Mouse (Mus musculus) liver, adult (tissue): ENCODE results near the gene Chpf2.
A peak's percentile ranks its signal among the peaks of the same experiment; 100 is the strongest.

Experiments used
- GATA4 ChIP-seq: IDR thresholded peaks from 2 replicates; pipeline ENCODE4 v1.6.1; 2014; ENCODE audit warnings: mild to moderate bottlenecking, low read length; ENCODE audit not compliant: insufficient replicate concordance

Gene Chpf2

DNA sequence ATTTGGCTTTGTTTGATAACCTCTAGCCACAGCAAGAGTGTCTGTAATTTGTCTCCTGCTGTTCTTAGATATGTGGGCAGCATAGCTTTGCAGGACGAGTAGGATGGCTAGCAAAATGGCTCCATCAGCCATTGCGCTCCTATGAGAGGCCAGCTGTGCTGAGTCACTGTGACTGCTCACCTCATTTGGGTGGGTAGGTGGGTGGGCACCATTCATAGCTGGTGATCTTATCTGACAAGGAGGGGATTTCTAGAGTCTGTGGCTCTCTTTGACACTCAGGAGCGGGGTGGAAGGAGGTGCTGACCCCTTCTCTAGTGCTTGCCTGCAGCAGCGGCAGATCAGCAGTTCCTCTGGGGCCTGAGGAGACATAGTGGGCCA, 648 bp downstream of the Chpf2 start:
- no peak for TF ChIP-seq GATA4

DNA sequence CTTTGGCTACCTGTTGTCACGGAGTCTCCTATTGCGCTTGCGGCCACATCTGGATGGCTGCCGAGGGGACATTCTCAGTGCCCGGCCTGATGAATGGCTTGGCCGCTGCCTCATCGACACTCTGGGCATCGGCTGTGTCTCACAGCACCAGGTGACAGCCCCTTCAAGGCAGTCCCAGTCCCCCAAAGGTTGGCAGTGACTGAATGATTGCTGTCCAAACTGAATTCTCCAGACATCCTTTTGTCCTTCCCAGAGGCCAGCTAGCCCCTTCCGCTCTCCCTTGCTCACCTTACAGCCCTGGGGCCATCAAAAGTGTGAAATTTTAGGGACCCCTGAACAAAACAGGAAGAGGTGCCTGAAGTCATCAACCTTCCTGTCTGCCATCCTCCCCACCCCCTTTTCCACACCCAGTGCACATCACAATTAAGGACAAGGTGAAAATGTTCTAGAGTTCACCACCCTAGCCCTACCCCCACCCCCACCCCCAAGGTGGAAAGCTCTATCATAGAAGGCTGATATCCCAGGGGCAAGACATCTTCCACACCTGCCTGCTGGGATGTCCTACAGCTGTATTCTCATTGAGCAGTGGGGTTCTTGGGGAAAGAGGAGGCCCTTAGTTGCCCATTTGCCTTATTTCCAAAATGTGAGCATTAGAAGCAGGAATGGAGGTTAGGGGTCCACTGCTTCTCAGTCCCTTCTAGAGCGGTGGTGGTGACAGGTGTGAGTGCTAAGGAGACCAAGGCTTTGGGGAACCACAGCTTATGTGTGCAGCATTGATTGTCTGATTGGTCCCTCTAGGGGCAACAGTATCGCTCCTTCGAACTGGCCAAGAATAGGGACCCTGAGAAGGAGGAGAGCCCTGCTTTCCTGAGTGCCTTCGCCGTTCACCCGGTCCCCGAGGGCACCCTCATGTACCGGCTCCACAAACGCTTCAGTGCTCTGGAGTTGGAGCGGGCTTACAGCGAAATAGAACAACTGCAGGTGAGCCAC, 3.3 kb downstream of the Chpf2 start:
- no peak for TF ChIP-seq GATA4

DNA sequence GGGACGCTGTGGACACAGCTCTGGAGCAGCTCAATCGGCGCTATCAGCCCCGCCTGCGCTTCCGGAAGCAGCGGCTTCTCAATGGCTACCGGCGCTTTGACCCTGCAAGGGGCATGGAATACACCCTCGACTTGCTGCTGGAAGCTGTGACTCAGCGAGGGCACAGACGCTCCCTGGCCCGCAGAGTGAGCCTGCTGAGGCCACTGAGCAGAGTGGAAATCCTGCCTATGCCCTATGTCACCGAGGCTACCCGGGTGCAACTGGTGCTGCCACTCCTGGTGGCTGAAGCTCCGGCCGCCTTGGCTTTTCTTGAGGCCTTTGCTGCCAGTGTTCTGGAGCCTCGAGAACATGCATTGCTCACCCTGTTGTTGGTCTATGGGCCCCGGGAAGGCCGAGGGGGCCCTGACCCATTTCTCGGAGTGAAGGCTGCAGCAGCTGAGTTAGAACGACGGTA, 4.8 kb downstream of the Chpf2 start:
- TF ChIP-seq GATA4: peak; percentile 36; the same call in 1 of the 2 replicates

DNA sequence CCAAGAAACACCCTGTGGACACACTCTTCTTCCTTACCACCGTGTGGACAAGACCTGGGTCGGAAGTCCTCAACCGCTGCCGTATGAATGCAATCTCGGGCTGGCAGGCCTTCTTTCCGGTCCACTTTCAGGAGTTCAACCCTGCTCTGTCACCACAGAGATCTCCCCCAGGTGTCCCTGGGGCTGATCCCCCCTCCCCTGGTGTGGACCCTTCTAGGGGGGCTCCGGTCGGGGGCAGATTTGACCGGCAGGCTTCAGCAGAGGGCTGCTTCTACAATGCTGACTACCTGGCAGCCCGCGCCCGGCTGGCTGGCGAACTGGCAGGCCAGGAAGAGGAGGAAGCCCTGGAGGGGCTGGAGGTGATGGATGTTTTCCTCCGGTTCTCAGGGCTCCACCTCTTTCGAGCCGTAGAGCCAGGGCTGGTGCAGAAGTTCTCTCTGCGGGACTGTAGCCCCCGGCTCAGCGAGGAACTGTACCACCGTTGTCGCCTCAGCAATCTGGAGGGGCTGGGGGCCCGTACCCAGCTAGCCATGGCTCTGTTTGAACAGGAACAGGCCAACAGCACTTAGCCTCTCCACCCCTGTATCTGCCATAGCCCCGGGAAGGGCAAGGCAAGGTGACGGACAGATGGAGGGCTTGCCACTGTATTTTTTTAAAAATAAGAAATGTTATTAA, 5.4 kb downstream of the Chpf2 start:
- TF ChIP-seq GATA4: no peak

DNA sequence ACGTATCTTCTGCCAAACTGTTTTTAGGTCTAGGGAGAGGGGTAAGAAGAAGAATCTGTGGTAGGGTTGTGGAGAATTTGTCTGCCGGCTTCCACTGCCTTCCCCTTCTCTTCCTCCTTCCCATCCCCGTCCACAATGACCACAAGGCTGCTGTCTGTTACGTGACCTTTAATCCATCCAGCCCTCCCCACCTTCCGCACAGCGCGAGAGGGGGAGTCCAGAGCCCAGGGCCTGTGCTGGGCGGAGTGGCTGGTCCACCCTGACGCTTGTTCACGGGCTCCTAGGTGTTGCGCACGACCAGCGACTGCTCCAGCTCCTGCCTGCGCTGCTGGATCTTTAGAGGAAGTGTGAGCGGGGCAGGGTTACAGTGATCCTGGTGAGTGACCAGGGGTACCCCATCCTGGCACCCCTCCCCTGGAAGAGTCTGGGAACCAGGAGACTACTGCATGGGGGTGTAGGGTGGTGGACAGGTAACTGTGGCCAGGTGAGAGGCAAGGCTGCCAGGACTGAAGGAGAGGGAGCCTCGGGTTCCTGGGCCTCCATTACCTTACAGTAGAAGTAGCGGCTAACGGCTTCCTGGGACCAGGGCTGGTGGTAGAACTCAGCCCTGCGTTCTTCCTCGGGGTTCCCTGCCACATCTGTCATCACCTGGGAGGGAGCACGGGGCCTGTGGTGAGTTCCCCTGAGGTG, 6.1 kb downstream of the Chpf2 start:
- TF ChIP-seq GATA4: no peak

DNA sequence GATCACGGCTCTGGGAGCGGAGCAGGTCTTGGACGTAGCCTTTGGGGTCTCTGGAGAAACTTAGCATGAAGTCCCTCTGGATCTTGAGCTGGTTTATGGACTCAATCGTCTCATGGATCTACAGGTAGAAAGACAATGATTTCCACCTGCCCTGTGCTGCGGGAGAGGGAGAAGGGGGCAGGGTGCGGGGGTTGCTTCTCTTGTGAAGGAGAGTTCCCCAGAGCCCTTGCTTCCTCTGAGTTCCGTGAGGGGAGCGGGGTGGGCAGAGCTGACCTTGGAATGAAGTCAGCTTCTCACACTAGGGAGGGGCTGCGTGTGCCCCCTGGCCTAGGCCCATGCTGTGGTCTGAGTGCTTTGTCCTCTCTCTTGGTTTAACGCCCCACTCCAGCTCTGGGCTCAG, 6.7 kb downstream of the Chpf2 start:
- TF ChIP-seq GATA4: no peak

DNA sequence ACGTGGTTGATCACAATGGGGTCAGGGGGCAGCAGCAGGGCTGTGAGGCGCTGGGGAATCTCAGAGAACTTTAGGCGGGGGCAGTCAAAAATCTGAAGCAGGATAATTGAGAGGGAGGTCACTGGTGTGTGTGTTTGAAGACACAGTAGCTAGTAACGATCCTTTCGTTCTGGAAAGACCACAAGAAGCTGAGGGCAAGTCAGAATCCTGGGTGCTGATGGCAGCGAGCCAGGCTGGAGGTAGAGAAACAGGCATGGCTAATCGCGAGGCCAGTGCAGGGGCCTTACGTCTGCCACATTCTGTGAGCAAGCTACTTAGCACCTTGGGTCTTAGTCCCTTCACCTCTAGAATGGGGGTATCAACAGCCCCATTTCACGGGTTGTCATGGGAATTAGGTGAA, 7.4 kb downstream of the Chpf2 start:
- TF ChIP-seq GATA4: no peak

DNA sequence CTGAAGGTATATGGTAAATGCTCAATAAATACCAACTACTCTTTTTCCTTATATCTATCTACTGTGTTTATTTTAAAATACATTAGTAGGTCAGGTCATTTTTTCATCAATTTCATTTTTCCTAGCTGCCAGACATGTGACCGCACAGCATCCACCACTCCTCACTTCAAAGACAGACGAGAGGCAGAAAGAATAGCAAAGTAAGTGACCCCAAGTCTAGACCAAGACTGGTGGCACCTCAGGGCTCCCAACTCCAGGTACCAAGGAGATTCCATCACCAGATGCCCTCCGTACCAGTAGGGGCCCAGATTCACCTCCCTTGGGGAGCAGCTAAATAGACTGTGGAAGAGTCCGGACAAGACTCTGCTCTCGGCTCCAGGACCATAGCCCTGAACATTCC, 7.8 kb downstream of the Chpf2 start:
- no peak for TF ChIP-seq GATA4

DNA sequence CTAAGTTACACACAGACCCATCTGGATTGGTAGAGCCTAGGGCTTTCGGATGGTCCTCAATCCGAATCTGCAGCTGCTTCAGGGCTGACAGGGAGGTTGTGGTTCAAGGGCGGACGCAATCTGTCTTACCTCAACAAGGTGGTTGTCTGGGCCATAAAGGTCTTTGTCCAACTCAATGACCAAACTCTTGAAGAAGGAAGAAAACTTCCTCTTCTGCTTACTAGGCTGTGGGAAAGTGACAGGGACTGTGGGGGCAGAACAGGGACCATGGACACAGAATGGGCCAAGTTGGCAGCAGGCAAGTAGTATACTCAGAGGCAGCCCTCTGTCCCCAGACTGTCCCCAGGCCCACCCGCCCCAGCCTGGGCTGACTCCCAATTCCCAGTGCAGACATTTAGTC, 8.7 kb downstream of the Chpf2 start:
- TF ChIP-seq GATA4: no peak

DNA sequence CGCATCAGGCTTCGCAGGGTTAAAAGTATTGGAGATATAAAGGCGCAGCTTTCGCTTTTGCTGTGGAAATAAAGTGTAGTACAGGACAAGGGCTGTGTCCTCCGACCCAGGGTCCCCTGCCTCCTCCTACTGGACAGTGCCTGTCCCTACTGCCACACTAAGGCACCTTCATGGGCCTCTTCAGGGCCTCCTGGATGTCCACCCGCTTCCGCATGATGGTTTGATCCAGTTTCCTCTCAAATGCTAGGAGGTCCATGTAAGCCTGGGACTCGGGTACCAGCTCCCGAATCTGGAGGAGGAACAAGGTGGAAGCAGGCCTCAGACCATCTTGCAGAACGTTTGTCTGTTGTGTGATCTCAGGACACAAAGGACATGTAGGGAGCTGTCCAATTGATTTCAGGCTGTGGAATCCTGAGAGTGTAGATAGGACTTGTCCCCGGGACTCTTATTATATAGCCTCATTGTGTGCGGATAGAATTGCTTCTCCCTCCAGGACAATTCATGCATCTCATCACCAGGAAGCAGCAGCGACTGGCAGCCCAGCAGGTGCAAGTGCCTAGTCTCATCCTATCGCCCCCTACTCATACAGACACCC, 9.3 kb downstream of the Chpf2 start:
- no peak for TF ChIP-seq GATA4

DNA sequence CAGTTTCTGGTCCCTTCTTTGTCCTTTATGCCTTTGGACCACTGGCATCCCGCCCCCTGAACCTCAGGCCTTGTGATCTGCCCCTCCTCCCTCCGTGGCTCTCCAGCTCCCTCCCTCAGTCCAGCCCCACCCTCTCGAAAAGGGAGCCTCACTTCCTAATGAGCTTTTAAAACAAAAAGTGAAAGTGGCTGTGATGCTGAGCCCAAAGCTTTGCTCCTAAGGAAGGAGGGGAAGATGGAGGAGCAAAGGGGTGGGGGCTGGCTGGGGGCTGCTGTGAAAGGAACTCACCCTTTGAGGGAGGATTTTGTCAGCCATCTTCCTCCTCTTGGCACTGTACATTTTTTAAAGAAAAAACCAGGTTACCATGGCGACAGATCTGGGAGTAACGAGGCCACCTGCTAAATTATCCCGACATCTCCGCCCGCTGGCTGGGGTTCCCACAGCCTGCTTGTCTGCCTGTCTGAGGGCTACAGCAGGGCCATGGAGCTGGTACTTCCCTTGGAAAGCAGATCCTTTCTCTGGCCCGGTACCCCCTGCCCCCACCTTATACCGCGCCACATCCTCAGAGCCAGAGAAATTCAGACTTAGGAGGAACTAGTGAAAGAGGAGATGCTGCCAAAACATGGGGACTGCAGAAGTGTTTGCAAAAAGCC, 10.1 kb downstream of the Chpf2 start:
- TF ChIP-seq GATA4: no peak

DNA sequence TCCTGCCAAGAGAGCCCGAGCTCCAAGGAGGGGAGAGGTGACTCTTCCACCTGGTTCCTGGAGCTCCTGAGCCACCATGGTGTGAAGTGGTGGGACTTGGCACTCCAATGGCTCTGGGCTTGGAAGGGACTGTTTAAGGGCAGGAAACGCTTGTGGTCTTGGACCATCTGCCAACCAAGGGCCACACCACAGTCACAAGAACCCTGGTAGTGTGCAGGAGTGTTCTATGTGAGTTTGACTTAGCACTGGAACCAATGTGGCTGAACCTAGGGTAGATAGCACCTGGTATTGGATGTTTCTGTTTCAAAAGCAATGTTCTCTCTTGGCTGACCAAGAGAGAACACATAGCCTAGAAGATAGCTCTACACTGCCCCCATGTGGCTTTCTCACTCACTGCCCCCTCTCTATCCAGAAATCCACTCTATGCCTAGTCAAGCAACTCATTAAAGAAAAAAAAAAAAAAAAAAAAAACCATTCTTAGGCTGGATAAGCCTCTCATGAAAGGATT, 10.7 kb downstream of the Chpf2 start:
- no peak for TF ChIP-seq GATA4

DNA sequence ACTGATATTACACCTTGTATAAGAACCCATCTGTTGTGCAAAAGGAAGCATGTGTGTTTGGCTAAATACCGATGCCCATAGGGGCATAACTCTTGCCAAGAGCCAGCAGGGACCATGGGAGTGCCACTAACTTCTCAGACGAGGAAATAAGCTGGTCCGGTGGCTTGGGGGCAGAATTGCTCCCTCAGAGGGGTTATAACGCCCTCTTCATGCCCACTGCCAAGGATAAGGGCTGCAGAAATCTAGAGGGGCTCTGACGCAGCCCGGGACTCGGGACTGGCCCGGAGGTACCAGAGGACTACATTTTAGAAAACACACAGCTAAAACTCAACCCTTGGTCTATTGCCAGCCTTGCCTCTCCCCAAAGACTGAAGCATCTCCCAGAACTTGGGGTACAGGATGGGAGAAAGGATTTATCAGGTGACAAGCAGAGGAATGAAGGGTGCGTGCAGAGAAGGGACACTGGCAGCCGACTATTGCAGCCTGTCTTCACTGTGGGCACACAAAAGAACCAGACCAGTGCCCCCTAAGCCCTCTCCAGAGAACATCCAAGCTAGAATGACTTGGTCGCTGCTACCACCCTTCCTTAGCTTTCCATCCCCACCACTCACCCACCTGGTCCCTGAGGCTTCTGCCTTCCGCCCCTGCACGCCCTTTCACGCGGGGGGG, 11.5 kb downstream of the Chpf2 start:
- no peak for TF ChIP-seq GATA4

DNA sequence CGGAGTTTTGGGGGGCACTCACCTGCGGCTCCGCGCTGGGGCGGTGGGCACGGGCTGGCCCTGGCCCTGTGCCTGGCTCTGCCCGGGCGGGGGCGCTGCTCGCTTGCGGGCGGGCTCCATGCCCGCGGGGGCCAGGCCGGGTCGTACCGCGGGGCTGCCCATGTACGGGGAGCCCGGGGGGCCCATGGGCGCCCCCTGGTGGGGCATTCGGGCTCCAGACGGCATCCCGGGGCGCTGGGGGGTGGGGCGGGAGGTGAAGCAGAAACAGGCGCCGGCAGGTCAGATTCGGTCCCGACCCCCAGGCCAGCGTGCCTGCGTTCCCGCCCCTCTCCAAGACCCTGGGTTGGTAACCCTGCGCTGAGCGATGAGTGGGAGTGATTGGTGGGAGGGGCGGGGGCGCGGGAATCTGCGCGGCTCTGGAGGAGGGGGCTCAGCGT, 12.0 kb downstream of the Chpf2 start:
- no peak for TF ChIP-seq GATA4

DNA sequence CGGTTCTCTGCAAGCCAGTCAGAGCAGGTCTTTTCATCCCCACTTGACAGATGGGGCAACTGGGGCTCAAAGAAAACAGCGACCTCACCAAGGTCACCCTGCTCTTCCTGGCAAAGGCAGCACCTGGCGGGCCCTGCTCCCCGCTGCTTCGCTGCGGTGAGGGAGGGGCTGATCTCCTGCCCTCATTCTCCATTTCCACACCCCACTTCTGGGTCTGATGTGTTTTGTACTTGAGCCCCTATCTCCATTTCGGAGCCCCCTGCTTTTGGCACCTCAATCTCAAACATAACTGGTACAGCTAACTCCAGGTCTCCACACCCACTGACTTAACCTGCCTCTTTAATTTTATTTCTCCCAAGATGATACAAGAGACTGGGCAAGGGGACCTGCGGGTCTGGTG, 12.6 kb downstream of the Chpf2 start:
- no peak for TF ChIP-seq GATA4

DNA sequence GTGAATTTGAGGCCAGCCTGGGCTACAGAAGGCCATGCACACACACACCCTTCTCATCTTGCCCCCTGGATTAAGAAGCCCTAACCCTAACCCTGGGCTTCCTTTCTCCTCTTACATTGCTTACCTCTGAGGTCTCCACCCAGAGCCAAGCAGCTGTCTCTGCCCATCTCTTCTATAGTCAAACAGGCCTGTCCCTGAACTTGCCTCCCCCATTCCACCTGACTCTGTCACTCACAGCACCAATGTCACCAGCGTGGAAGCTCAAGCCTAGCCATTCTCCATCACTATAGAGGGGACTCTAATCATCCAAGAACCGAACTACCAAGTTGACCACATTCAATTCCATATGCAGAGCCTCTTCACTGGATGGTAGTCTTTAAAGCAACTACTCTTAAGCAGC, 13.7 kb downstream of the Chpf2 start:
- no peak for TF ChIP-seq GATA4
